Mouse (Mus musculus) heart, embryonic 11.5 days (tissue): ENCODE measurements around the gene Arid4b. TPM values are rescaled to one million over a fixed set of nuclear protein-coding genes. Genes with fewer than 3 reads are reported as not detected.

ENCODE experiments used
- polyA plus RNA-seq: library from polyadenylated mRNA; unstranded; fragments of >200 nt; fragmentation: Nextera tagmentation; extraction: Ambion mirVana; gene quantifications from 2 replicates; pipeline ENCODE4 v1.2.1, GENCODE M21; 2014

Arid4b gene
- polyA plus RNA-seq, 1 experiment from 2014 or later: 53.2 TPM

Other genes starting within 250 kb of the Arid4b start
- 23.1 and 23.5 TPM in 2 replicates for gene B3galnt2, start 108.8 kb upstream of the Arid4b start, polyA plus RNA-seq
- 41.7 and 42.9 TPM in 2 replicates for gene Tbce, start 23.6 kb upstream of the Arid4b start, polyA plus RNA-seq
- gene Ggps1, start 256 bp downstream of the Arid4b start, polyA plus RNA-seq: 41.8 and 49.2 TPM in 2 replicates